Mouse (Mus musculus) ES-E14 (cell line): ENCODE results near the gene Oaz3. TPM values are rescaled to one million over a fixed set of nuclear protein-coding genes. Genes with fewer than 3 reads are reported as not detected.

Source experiments
- DNase-seq: peaks from one replicate; pipeline ENCODE4 v3.0.0-alpha.2; 2013; ENCODE audit warnings: low read depth, low spot score
- H3K27ac ChIP-seq: 2 replicates; pipeline ENCODE4 v1.5.1; 2012; ENCODE audit warnings: low read depth, mild to moderate bottlenecking, low read length, moderate library complexity, mixed read lengths; ENCODE audit not compliant: poor library complexity, insufficient read depth, severe bottlenecking
- H3K36me3 ChIP-seq: 2 replicates; pipeline ENCODE4 v1.6.1; 2012; ENCODE audit warnings: mild to moderate bottlenecking, low read length, moderate library complexity, mixed read lengths; ENCODE audit not compliant: control insufficient read depth, poor library complexity, insufficient read depth, severe bottlenecking
- H3K4me1 ChIP-seq, 2 experiments: fragments of 150-350 bp in 1 of 2; sonication (generic) in 1 of 2; 2 replicates each; pipeline ENCODE4 v1.6.1; 2012; ENCODE audit warnings: low read length in 2 of 2, mild to moderate bottlenecking in 1 of 2, mixed read lengths in 1 of 2; ENCODE audit not compliant: control insufficient read depth in 2 of 2, insufficient read depth in 2 of 2, poor library complexity in 1 of 2
- H3K4me3 ChIP-seq, 2 experiments: fragments of 150-350 bp in 1 of 2; sonication (generic) in 1 of 2; 2 replicates each; pipeline ENCODE4 v1.5.1; 2012; ENCODE audit warnings: low read length in 2 of 2, low read depth in 1 of 2, mild to moderate bottlenecking in 1 of 2, mixed read lengths in 1 of 2; ENCODE audit not compliant: insufficient read depth in 1 of 2, poor library complexity in 1 of 2, severe bottlenecking in 1 of 2
- H3K9ac ChIP-seq: 2 replicates; pipeline ENCODE4 v1.6.1; 2012; ENCODE audit warnings: low read depth, mild to moderate bottlenecking, low read length, mixed read lengths; ENCODE audit not compliant: poor library complexity, insufficient read depth, severe bottlenecking
- H3K9me3 ChIP-seq: fragments of 150-350 bp; sonication (generic); 2 replicates; pipeline ENCODE4 v1.6.1; 2012; ENCODE audit warnings: low read depth, mild to moderate bottlenecking, low read length; ENCODE audit not compliant: control insufficient read depth, insufficient read depth
- CHD2 ChIP-seq: IDR thresholded peaks from 2 replicates; pipeline ENCODE4 v1.6.1; 2014; ENCODE audit warnings: mild to moderate bottlenecking, low read depth, low read length, inconsistent platforms
- HCFC1 ChIP-seq: IDR thresholded peaks from 2 replicates; pipeline ENCODE4 v1.6.1; 2012; ENCODE audit warnings: low read length, inconsistent platforms, borderline replicate concordance; ENCODE audit not compliant: insufficient read depth
- MAFK ChIP-seq: IDR thresholded peaks from 2 replicates; pipeline ENCODE4 v1.6.1; 2014; ENCODE audit warnings: mild to moderate bottlenecking, low read depth, low read length, inconsistent platforms; ENCODE audit not compliant: insufficient read depth
- ZC3H11A ChIP-seq: IDR thresholded peaks from 2 replicates; pipeline ENCODE4 v1.6.1; 2012; ENCODE audit warnings: low read depth, mild to moderate bottlenecking, inconsistent platforms, low read length, borderline replicate concordance
- ZNF384 ChIP-seq: IDR thresholded peaks from 2 replicates; pipeline ENCODE4 v1.6.1; 2012; ENCODE audit warnings: low read depth, low read length, inconsistent platforms
- in situ Hi-C, 2 experiments: fragments of 600-800 bp; cut with MboI; formaldehyde crosslinking; loops; one replicate each; pipeline ENCODE4 v1.15.1; 2025; ENCODE audit warnings: low sequenced_read_pairs in 2 of 2, inconsistent platforms in 1 of 2; ENCODE audit not compliant: unreplicated experiment in 2 of 2
- total RNA-seq: library from RNA; depleted of rRNA; stranded (reverse); fragments of 300-350 nt; gene quantifications from 2 replicates; pipeline ENCODE4 v1.2.3, GENCODE M21; 2012

Oaz3 gene
- total RNA-seq, 1 experiment: 0.36 TPM

- H3K4me3 ChIP-seq: no peak overlapping the region
- TF ChIP-seq ZC3H11A: no peak
- TF ChIP-seq CHD2: no peak
- TF ChIP-seq MAFK: no peak
- no peak for TF ChIP-seq ZNF384
- TF ChIP-seq HCFC1: no peak
- no peak overlapping the region for H3K9ac ChIP-seq
- no peaks in the 10 kb centered on the region for H3K36me3 ChIP-seq
- no peaks in the 10 kb centered on the region; a peak in 1 of 4 replicates for H3K4me1 ChIP-seq
- in situ Hi-C loops: no loop called here
- no peaks in the 10 kb centered on the region for H3K9me3 ChIP-seq
- no peak for DNase-seq
- no peak overlapping the region for H3K27ac ChIP-seq
Measured at GRCm38 (mm10) chr3:94404366-94405054, 39.2 kb downstream of the Oaz3 start.

- H3K9me3 ChIP-seq: no peaks in the 10 kb centered on the region
- DNase-seq: no peak
- no peak for TF ChIP-seq ZNF384
- no peak for TF ChIP-seq CHD2
- H3K9ac ChIP-seq: no peak overlapping the region
- in situ Hi-C loops: no loop called here
- no peak overlapping the region for H3K4me3 ChIP-seq
- no peak overlapping the region for H3K27ac ChIP-seq
- H3K36me3 ChIP-seq: no peaks in the 10 kb centered on the region
- no peaks in the 10 kb centered on the region; a peak in 1 of 4 replicates for H3K4me1 ChIP-seq
Measured at GRCm38 (mm10) chr3:94402451-94402850, 41.3 kb downstream of the Oaz3 start.

- Histone ChIP-seq H3K4me3 (no peak overlapping the region), H3K27ac (no peak overlapping the region), H3K9me3 (no peaks in the 10 kb centered on the region), H3K36me3 (no peaks in the 10 kb centered on the region), H3K9ac (no peak overlapping the region), H3K4me1 (no peaks in the 10 kb centered on the region; a peak in 1 of 4 replicates)
- no peak for DNase-seq
- TF ChIP-seq ZC3H11A (no peak), ZNF384 (no peak), MAFK (no peak), CHD2 (no peak), HCFC1 (no peak)
- in situ Hi-C loops: no loop called here
Measured at GRCm38 (mm10) chr3:94399663-94400310, 43.9 kb downstream of the Oaz3 start.

GRCm38 (mm10) chr3:94398943-94399481 lies 44.7 kb downstream of the Oaz3 start:
- H3K27ac ChIP-seq: no peak overlapping the region
- H3K4me1 ChIP-seq: no peaks in the 10 kb centered on the region; a peak in 1 of 4 replicates
- H3K36me3 ChIP-seq: no peaks in the 10 kb centered on the region
- H3K9me3 ChIP-seq: no peaks in the 10 kb centered on the region
- TF ChIP-seq ZC3H11A (no peak), CHD2 (no peak), MAFK (no peak), HCFC1 (no peak), ZNF384 (no peak)
- in situ Hi-C loops: no loop called here
- DNase-seq: no peak
- H3K4me3 ChIP-seq: peak overlapping the region in 1 of 2 experiments; percentile 6; a peak in 1 of 4 replicates
- no peak overlapping the region for H3K9ac ChIP-seq

GRCm38 (mm10) chr3:94398217-94398616 lies 45.5 kb downstream of the Oaz3 start, which contains the start of gene Lingo4:
Lingo4 (plus strand) TSS chr3:94398517.
- H3K36me3 ChIP-seq: no peaks in the 10 kb centered on the region
- no peaks in the 10 kb centered on the region; a peak in 1 of 4 replicates for H3K4me1 ChIP-seq
- H3K9ac ChIP-seq: no peak within 1 kb of the TSS
- no peak within 1 kb of the TSS for H3K27ac ChIP-seq
- peak within 1 kb of the TSS in 1 of 2 experiments; percentile 6; a peak in 1 of 4 replicates for H3K4me3 ChIP-seq
- H3K9me3 ChIP-seq: no peaks in the 10 kb centered on the region
- no peak for TF ChIP-seq ZC3H11A
- in situ Hi-C loops: no loop called here
- DNase-seq: no peak
